Mouse (Mus musculus): Measurements from ENCODE around the gene Fbxo47.

Gene Fbxo47

GRCm38 (mm10) chr11:97883918-97884600 lies at the start of gene Fbxo47:
Gene Fbxo47 (minus strand): TSS chr11:97884154.
- DNase-seq (ENCODE audit: low spot score): peak; percentile 93

GRCm38 (mm10) chr11:97933553-97933952 lies 49.6 kb upstream of the Fbxo47 start:
- DNase-seq (ENCODE audit: low spot score): no peak

- DNase-seq (ENCODE audit: low spot score): no peak
Measured at GRCm38 (mm10) chr11:97928905-97929304, 45.0 kb upstream of the Fbxo47 start.

- no peak for DNase-seq (ENCODE audit: low spot score)
Measured at GRCm38 (mm10) chr11:97924217-97924616, 40.3 kb upstream of the Fbxo47 start.

GRCm38 (mm10) chr11:97923639-97924038 lies 39.7 kb upstream of the Fbxo47 start:
- no peak for DNase-seq (ENCODE audit: low spot score)

DNA sequence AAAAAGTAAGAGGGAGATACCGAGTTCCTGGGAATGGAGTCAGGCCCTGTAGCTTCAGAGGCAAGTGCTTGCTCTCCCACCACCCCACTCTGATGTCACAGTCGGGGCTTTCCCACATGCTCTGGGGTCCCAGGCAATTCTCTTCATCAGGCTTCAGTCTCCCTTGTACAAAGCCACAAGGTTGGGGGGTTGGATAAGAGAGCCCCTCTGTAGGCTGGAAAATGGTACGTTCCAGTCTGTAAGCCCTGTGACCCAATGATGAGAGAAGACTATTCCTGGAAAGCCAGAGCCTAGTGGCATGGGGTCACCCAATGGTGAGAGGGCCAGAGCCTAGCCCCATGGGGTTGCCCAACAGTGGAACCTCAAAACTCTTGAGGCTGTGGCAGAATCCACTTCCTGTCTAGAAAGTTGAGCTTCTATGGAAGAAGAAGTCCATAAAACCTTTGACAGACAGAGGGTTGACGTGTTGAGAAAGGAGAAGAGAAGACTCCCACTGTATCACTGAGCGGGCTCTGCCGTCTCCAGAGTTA lies 32.1 kb upstream of the Fbxo47 start:
- no peak for DNase-seq (ENCODE audit: low spot score)

- DNase-seq (ENCODE audit: low spot score): no peak
Measured at GRCm38 (mm10) chr11:97915471-97915870, 31.5 kb upstream of the Fbxo47 start.

DNA sequence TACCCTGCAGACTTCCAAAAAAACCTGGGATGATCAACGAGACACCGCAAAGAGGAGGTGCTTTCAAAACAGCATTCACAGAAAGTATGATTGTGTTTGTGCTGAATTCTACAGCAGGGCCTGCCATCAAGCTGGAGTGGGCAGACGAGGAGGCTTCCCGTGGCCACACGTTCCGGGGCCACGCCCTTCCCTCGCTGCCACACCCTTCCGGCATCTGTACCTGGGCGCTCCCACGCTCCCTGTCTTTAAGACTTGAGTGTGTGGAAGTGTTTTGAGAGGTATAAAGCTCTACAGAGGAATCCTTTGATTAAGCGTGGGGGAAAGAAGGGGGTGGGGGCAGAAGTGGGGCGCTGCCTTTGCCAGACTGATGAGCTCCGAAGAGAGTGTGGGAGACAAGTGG lies 29.2 kb upstream of the Fbxo47 start:
- DNase-seq (ENCODE audit: low spot score): no peak

DNA sequence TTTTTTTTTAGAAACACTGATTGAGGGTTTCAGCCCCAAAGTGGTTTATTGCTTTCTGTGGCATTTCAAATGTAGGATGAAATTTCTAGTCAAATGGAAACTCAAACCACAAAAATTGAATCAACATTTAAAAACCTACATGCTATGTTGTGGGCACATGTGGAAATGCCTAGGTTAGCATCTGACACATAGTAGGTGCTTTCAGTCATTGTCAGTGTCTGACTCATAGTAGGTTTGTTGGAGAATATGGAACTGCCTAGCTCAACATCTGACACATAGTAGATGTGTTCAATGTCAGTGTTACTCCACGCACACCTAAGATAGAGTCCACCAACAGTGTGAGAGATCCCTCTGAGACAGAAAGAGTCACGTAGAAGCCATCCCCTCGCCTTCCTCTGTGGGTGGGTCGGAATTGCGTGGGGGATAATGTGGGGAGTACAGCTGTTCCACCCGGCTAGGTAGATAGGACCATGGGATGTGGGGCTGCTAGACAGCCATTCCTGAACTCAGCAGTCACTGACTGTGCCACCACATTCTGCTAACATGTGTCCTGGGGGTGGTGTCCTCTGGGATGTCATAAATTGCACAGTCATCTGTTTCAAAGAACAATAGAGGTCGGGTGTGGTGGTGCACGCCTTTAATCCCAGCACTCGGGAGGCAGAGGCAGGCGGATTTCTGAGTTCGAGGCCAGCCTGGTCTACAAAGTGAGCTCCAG lies 24.8 kb upstream of the Fbxo47 start:
- DNase-seq (ENCODE audit: low spot score): no peak

DNA sequence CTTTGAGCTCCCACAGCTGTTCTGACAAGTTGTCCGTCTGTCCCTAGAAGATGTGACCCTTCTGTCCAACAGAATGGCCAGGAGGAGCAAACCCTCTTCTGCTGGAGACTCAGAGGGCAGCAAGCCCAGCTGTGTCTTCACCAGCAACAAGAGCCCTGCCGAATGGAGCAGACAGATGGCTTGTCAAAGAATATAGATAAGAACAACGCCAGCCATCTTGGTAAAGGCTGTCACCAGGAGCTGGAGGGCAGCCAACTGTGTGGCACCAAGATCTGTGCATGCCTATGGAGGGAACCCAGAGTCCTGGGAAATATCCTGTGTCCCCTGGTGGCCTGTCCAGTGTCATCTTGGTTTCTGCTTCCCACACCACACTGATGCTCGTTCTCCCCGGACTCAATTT lies 24.0 kb upstream of the Fbxo47 start:
- DNase-seq (ENCODE audit: low spot score): no peak

DNA sequence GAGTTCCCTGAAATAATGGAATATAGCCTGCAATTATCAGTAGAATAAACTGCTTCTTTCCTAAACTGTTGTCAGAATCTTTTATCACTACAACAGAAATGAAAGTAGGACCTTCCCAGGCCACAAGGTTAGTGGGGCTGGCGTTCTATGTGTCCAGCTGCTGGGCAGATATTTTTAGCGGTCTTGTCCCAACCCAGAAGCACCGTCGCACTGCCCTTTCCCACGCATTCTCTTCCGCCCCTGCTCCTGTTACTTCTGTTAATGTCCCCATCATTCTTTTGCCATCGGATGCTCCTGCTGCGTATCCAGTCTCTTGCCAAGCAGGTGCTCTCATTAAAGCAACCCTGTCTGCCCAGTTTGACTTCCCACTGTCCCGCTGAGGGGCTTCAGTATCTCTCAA lies 23.0 kb upstream of the Fbxo47 start:
- no peak for DNase-seq (ENCODE audit: low spot score)

- no peak for DNase-seq (ENCODE audit: low spot score)
Measured at GRCm38 (mm10) chr11:97905941-97906340, 22.0 kb upstream of the Fbxo47 start.

DNA sequence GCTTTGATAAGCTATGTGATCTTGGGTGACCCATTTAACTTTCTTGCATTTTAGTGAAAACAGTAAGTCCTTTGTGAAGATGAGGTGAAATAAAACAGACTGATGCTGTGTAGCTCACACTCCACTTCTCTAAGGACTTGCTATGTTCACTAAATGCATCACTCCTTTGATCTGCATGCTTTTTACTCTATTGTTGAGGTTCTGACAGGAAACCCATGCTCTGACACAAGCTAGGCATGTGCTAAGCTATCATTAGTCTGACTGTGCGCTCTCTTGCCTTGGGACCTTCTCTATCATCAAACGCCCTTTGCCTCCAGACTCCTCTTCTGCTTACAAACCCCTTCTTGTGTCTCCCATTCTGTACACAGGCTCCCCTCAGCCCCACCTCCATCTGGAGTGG lies 21.6 kb upstream of the Fbxo47 start:
- no peak for DNase-seq (ENCODE audit: low spot score)

DNA sequence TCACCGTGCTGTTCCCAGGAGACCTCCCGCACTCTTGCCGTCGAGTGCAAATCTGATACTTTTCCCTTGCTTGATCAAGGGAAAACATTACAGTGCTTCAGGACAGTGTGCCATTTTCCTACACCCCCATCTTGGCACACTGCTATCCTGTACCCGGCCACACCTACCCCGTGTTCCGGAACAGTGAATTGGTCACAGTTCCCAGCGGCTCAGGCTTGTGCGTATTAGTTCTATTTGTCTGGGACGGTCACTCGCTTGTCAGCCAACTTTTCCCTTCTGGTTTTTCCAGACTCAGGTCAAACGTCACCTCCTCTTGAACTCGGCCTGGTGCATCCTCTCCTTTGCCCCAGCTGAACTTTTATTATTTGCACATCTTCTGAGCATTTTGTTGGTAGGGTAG lies 20.8 kb upstream of the Fbxo47 start:
- DNase-seq (ENCODE audit: low spot score): no peak

DNA sequence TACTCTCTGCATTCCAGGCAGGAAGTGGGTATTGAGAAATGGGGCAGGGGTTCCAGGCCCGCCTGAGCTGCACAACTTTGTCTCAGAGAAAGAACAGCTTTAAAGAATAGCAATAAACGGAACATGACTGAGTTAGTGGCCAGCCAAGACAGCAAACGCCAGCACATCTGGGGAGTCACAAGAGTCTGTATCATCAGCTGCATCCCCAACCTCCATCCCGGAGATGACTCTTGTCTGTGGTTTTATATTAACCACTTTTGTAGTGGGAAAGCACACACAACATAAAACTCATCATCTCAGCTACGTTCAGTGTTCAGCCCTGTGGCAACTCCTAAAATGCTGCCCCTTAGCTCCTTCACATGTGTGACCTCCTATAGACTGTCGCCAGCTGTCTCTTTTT lies 17.9 kb upstream of the Fbxo47 start:
- no peak for DNase-seq (ENCODE audit: low spot score)

- peak; percentile 92 for DNase-seq (ENCODE audit: low spot score)
Measured at GRCm38 (mm10) chr11:97899822-97900221, 15.9 kb upstream of the Fbxo47 start.

GRCm38 (mm10) chr11:97897568-97898185 lies 13.7 kb upstream of the Fbxo47 start:
- no peak for DNase-seq (ENCODE audit: low spot score)

DNA sequence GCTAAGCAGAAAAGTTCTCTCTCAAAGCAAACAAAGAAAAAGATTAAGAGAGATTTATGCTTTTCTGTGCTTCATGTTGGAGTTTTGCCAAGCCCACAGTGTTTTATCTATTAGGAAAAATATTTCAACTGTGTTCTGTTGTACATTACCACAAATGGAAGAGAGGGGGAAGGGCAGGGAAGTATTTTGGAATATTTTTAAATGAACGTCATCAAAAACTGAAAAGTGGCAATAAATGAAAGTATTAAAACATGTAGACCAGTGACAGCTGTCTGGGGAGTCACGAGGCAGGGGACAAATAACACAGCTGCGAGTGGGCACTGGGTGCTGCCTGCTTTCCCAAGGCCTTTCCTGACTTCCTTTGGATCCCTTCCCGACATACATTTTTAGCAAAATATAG lies 12.7 kb upstream of the Fbxo47 start:
- DNase-seq (ENCODE audit: low spot score): no peak

DNA sequence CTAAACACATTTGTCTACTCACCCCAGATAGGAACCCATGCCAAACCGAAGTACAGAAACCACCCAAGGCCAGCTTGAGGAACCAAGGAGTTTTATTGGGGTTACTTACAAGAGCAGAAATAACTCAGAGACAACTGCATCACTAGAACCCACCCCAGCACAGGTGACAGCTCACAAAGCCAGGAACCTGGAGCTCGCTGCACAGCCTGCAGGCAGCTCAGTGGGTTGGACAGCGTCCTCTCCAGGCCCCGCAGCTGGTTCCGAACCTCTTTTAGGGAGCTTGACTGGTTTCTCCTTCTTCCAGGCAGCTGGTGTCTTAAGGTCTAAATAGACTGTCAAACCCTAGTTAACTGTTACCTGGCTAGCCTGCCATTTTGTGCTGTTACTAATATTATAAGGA lies 7.9 kb upstream of the Fbxo47 start:
- DNase-seq (ENCODE audit: low spot score): no peak

DNA sequence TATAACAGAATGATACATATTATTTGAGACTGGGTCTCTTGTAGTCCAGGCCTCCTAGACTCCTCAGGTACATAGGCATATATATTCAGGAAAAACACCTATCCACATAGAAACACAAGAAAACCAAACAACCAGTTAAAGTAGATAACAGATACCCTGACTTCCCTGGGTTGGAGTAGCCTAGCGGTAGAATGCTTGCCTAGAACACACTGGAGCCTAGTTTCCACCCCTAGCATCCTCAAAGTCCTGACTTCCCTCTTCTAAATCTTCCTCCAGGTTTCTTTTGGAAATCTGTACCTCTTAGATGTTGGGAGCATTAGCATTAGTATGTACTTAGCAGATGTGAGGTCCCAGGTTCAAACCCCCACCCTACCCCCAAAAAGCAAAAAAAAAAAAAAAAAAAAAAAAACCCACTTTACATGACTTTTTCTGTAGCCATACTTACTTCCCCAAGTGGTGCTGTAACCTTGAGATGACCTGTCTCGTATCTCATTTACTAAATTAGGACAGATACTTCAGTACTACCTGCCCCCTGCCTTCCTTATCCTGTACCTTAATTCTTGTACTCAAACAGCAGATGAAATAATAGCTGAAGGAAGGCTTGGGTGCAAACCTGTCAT lies 1.5 kb upstream of the Fbxo47 start:
- DNase-seq (ENCODE audit: low spot score): no peak

DNA sequence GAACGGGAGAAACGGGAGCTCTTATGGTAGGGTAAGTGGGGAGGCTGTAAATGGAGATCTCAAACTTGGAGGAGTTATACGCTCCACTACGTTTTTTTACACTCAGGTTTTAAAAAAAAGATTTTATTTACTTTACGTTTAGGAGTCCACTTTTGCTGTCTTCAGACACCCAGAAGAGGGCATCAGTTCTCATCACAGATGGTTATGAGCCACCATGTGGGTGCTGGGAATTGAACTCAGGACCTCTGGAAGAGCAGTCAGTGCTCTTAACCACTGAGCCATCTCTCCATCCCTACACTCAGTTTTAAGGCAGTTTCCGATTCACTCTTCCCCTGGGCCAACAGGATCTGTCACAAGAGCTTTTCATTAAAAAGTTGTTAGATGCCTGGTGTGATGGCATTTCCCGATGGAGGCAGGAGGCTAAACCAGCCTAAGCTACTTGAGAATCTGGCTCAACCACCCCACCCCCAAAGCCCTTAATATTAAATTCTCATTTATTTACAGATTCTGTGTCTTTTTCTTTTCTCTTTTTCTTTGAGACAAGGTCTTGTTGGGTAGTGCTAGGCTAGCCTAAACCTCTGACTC lies 739 bp upstream of the Fbxo47 start:
- DNase-seq (ENCODE audit: low spot score): no peak

DNA sequence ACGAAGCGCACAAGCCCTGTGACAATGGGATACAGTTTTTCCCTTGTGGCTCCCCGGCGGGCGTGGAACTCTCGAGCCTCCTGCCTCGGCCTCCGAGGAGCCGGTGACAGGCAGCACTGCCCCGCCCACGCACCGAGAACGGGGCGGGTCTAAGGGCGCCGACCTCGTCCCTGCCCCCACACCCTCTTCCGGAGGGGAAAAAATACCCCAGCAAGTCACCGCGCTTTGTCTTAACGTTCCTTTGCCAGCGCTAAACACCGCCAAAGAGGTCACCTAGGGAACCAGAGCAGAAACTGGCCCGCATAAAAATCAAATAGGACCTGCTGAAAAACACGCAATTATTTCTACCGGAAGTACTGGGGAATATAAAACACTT lies 424 bp downstream of the Fbxo47 start:
- peak; percentile 60 for DNase-seq (ENCODE audit: low spot score)

Data from ovary, postnatal 14 days (tissue).